Mouse (Mus musculus) olfactory bulb, adult 2 months (tissue): ENCODE measurements around the gene Gm44511.
"Not testable (repeated sequence)": the region's sequence is repeated elsewhere in the genome, so short reads cannot be mapped to it uniquely, and the experiment has no call there.

Experiments used
- CTCF ChIP-seq: fragments of 200-500 bp; IDR thresholded peaks from 2 replicates; pipeline ENCODE4 v1.5.1; 2012; ENCODE audit warnings: low read depth, mild to moderate bottlenecking, low read length, moderate library complexity; ENCODE audit not compliant: insufficient read depth
- POLR2A ChIP-seq: fragments of 200-500 bp; IDR thresholded peaks from 2 replicates; pipeline ENCODE4 v1.6.1; 2012; ENCODE audit warnings: mild to moderate bottlenecking, low read depth, low read length, moderate library complexity; ENCODE audit not compliant: insufficient read depth

DNA sequence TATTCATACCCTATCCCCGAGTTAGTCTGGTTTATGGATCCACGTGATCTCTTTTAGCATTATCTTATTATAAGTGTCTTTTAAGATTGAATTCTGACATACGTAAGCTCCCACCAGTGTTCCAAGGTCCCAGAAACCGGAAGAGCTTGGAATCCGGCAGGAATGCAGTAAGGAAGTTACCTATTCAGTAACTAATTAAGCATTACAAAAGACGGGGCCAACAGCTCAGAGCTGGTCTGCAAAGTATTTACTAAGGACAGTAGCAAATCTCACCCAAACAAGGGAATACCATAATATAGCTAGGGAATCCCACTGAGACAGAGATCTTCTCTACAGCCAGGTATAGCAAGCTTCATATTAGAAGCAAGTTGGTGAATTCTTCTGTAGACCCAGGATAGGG is 79.1 kb downstream of the Gm44511 start:
- TF ChIP-seq CTCF, POLR2A: not testable (repeated sequence)
